Mouse (Mus musculus) urinary bladder, postnatal 36 days (tissue): ENCODE results near the gene Sdcbp2.
"Not testable (repeated sequence)": the region's sequence is repeated elsewhere in the genome, so short reads cannot be mapped to it uniquely, and the experiment has no call there.

Experiments
- DNase-seq, 2 experiments: peaks; one replicate each; pipeline ENCODE4 v3.0.0; 2022; ENCODE audit warnings: low spot score in 2 of 2, mixed read lengths in 1 of 2

The Sdcbp2 gene

DNA sequence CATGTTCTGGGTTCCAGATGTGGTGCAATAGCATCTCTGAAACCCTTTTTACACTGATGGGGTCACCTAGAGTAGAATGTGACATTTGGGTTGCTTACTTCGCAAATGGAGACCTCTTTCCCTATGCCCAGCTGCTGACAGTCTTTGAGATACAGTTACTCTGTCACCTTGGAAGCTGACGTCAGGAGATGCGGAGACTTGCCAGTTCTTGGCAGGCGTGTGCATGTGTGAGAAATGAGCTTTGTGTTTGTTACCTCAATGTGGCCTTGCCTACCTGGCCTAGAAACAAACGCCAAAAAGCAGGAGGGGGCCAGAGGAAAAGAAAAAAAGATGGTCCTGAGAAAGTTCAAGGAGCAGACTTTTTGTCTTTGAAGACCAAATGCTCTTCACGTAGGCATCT, 5.6 kb upstream of the Sdcbp2 start:
- no peak for DNase-seq

DNA sequence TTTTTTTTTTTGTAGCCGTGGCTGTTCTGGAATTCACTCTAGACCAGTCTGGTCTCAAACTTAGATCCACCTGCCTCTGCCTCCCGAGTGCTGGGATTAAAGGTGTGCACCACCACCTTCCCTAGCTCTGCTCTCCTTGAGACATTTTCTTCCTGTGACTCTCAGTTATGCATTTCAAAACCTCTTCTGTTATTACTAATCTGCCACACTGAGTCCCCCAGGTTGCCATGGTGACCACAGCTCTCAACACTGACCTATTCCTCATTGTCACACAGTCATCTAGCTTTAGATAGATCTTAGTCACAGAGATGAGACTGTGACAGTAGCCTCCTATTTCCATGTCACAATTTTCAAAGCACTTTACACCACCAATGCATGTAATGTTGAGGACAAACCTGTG, 3.0 kb upstream of the Sdcbp2 start:
- no peak for DNase-seq

DNA sequence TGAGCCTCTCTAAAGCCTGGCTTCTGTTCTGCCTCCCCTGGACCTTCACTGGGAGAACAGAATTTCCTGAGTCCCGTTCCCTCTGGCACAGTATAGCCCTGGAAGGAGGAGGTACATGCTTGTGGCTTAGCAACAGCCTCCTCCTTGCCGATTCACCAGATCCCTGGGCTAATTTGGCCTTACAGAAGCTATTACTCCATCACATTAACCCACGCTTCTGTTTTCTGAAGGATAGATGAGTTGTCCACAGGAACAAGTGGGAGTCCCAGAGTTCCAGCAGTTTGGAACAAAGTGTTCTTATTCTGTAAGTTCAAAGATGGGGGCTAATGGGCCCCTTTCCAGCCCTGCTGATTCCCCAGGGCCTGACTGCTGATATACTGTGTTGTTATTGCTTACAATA, 1.2 kb downstream of the Sdcbp2 start:
- DNase-seq, result no peak

DNA sequence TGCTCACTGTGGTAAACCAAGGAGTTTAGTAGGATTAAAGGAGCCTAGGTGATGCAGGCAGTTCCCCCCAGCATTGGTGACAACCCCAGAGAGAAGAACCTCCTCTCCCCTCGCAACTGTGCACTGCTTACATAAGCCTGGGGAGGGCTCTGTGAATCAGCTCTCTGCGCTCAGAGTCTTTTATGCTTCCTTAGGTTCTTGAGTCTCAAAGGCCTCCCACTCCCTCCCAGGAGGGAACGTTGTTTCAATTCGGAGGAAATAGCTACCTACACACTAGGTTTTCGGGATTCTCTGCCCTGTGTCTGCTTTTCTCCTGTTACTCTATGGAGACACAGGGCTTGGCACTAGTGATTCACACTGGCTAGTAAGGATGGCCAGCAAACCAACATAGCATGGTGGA, 2.2 kb downstream of the Sdcbp2 start:
- DNase-seq, result no peak

DNA sequence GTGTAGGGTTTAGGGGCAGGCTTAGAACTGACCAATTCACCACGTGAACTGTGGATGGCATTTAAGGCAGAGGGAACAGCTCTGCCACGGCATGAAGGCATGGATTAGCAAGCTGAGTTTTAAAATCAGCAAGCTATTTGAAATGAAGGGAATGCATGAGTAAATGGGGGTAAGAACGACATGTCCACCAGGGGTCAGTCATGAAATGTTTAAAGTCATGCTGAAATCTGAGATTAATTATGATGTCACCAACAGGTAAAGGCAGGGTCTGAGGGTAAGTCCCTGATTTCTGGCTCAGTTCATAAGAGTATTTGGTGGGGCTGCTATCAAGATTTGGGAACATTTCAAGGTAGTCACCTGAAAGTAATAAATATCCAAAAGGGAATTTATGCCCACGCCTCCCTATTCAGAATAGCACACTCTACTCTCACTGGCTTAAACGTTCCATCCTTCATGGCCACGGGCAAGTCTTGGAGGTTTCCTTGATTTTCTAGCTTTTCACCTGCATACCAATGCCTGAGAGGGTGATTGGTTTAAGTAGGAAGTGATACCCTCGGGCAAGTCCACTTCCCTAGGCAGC, 2.8 kb downstream of the Sdcbp2 start:
- DNase-seq, result peak in 1 of 2 experiments; percentile 12

DNA sequence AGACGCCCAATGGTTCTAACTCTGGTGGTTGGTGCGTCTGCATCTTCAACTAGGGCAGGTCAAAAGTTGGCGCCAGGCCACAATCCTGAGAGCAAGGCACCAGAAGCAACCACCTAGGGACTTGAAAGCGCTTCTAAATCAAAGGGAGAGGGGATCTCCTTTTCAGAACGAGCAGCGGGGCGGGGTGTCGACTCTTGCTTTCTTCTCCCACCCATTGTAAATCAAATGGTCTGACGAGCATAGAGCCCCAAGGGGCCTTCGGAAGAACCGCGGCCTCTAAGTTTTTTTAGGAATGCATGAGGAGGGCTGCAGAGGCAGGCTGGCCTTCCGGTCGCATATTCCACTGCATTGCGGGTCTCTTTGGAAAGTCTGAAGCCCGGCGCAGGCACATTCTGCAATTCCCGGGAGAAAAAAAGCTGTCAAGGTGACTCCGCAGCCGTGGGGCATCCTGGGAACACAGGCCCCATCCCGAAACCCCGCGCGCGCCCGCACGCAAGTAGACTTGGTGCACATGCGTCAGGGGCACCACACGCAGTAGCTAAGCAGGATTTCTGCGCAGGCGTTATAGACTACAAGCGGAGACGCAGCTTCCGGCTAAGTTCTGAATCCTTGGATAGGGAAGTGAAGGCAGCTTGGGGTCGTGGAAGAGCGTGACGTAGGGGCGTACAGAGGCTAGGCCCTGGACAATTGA, 3.4 kb downstream of the Sdcbp2 start:
- DNase-seq, result peak; percentile 61 to 85

DNA sequence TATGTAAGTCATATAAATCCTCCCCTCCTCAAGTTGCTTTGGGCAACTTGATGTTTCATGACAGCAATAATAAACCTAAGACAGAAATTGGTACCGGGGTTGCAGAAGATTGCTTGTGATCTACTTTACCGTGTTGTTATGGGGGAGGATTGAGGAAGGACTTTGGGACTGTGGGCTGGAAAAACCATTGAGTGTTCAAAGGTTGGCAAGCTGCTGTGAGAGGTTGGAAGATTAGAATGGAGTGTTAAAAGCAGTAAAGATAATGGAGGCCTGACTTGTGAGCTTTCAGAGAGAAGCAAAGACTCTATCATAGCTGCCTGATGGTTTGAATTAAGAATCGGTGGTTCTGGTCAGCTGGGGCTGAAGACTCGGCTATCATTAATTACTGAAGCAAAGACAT, 6.8 kb downstream of the Sdcbp2 start:
- DNase-seq, result no peak

DNA sequence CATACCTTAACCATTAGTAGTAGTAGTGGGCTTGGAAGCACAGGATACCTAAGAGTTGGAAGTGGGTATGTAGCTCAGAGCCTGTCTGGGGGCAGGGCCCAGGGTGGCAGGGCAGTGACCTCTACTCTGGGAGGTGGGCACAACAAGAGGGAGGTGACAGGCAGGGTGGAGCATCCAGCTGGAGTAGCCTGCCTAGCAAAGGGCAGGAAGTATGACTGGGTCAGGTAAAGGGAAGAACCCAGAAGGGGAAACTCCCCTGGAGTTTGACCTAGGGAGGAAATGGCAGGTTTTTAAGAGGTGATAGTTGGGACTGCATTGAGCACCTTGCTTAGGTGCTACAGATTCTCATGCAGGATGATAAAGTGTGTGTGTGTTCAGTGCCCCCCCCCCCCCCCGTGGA, 8.5 kb downstream of the Sdcbp2 start:
- DNase-seq, result no peak

DNA sequence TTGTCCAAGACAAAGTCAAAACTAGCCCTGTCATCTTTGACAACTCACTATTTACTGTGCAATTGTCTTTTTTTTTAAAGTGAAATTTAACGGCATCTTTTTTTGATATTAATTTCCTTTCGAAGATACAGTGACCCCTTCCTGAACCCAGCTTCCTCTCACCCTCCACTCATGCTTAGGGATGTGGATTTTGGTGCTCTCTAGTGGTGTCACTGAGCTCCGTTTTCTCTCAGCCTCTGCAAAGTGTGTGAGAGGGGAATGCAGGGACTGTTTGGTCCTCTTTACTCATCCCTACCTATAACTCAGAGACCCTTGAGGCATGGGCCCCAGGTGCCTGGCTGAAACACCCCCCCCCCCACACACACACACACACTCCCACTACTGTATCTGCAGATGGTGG, 13.5 kb downstream of the Sdcbp2 start:
- DNase-seq, result no peak

DNA sequence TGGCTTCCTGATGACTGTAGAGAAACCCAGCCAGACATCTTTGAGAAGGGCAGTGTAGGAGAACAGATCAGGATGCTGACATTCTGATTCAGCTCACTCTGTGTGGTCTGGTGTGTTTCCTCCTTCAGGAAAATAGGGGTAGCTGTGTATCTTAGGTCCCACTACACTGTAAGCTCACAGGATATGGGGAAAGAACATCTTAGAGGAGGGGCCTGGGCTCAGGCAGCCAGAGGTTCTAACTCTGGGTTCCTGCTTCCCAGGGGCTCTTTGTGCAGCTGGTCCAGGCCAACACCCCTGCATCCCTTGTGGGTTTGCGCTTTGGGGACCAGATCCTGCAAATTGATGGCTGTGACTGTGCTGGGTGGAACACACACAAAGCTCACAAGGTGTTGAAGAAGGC, 14.4 kb downstream of the Sdcbp2 start:
- DNase-seq, result no peak

DNA sequence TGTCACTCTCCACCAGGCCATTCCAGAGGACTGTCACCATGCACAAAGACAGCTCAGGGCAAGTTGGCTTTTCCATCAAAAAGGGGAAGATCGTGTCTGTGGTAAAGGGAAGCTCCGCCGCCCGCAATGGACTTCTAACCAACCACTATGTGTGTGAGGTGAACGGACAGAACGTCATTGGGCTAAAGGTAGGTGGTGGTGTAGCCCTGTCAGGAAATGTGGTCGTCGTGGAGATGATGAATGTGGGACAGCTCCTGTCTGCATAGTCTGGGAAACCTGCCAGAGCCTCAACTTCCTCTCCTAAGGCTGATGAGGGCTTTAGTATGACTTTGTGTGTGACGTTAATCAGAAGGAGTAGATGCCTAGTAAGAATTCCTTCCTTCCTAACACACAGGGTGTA, 14.9 kb downstream of the Sdcbp2 start:
- DNase-seq, result no peak

DNA sequence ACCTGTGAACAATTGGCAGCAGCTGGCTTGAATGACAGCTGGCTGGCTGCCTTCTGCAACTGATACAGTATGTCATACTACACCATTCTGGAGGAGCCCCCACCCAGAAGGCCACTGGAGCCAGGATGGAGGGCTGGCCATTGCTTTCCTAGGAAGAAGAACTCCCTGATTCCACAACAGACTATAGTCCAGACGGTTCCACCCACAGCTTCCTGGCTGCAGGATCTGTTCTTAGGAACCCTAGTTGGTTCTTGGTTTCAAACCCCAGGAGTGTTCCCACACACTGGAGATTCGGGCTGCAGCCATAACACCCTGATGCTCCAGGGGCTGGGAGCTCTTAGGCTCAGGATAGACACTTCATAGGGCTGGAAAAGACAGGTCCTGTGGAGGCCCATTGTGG, 25.6 kb downstream of the Sdcbp2 start:
- DNase-seq, result no peak

DNA sequence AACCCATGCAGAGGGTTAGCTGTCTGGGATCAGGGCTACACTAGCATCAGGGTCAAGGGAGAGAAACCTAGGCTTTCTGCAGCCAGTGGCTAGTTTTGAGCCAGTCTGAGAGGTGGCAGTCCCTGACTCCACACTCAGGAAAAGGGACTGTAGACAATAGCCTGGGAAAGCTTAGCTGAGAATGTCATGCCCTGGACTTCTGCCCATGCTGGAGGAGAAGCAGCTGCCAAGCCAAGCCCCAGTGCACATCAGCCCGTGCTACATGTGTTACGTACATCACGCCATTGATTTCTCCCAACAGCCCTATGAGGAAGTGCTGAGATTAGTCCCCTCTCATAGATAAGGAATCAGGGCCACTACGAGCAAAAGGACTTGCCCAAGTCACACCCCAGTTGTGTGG, 29.7 kb downstream of the Sdcbp2 start:
- no peak for DNase-seq

DNA sequence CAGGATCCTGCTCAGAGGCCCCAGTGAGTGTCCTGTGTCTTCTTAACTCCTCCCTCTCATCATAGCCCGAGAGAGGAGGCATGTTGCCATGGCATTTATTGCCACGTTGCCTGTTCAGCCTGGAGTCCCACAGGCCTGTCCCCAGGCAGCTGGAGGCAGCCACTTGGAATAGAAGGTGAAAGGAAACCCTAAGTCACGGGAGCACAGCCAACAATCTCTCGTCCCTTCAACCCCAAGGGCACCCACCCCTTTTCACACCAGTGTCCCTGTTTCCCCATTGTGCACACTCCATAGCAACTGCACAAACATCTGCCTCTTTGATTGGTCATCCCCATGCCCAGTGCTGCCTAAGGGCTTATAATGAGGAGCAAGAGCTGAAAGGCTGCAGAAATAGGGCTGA, 31.2 kb downstream of the Sdcbp2 start:
- no peak for DNase-seq

DNA sequence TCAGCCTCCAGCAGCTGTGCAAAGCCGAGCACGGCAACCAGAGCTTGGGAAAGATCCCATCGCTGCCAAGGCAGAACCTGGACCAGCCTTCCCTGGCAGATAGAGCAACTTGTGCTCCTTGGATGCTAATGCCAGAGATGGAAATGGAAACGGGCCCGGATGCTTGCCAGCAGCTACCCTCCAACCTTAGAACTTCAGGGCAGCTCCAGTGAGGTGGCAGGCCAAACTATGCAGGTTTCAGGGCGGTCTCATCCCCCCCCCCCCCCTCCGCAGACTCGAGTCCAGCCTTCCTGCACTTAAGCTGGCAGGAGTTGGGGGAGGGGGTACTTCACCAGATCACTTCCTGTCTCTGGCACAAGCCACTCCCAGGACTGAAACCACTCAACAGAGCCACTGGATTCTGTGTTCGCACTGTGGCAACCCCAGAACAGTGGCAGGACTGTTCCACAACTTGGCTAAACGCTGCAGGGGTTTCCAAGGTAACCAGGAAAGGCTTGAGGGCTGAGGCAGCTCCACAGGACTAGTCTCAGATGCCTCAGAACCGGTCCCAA, 33.1 kb downstream of the Sdcbp2 start:
- DNase-seq, result peak in 1 of 2 experiments; percentile 9

DNA sequence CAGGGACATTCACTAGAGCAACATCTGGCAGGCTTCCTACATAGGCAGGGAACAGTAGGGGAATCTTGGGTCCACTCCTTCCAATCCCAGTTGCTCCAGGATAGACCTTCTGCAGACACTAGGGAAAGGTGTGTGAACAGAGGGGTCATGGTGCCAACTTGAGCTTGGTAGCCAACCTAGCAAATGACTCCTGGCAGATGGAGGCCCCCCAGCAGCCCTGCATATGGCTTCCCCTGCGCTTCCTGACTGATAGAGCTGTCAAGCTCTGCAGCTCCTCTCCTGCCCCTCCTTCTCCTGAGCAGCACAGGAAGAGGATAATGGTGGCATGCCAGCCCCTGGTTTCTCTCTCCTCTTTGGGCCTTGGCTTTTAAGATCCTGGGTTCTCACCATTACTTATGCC, 36.0 kb downstream of the Sdcbp2 start:
- DNase-seq, result no peak

DNA sequence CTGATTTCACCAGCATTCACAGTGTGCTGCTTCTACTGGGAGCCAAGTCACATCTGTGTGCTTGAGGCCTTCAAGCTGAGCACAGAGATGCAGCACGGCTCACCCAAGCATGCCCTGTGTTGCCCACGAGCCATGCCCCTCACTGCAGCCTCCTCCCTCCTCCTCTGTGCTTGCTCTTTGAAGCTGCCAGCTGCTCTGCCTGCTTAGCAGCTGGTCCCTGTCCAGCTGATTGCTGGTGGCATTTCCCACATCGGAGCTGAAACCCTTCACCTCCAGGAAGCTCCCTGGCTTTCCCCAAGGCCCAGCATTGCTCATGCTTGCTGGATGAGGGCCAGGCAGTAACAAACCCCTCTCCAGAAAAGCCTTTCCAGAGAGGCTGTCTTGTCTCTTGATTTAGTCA, 37.6 kb downstream of the Sdcbp2 start:
- no peak for DNase-seq

DNA sequence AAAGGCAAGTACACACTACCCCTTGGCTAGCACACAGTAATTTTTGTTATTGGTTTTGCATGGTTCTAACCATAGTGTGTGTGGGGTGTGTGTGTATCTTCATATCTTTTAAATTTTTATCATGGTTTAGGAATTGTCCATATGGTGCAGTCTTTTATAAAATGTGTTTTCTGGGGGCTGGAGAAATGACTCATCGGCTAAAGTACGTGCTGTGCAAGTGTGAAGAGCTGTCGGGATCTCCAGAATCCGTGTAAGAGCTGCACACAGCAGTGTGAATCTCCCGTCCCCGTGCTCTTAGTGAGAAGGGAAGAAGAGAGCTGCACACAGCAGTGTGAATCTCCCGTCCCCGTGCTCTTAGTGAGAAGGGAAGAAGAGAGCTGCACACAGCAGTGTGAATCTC, 43.4 kb downstream of the Sdcbp2 start:
- DNase-seq, result not testable (repeated sequence)

DNA sequence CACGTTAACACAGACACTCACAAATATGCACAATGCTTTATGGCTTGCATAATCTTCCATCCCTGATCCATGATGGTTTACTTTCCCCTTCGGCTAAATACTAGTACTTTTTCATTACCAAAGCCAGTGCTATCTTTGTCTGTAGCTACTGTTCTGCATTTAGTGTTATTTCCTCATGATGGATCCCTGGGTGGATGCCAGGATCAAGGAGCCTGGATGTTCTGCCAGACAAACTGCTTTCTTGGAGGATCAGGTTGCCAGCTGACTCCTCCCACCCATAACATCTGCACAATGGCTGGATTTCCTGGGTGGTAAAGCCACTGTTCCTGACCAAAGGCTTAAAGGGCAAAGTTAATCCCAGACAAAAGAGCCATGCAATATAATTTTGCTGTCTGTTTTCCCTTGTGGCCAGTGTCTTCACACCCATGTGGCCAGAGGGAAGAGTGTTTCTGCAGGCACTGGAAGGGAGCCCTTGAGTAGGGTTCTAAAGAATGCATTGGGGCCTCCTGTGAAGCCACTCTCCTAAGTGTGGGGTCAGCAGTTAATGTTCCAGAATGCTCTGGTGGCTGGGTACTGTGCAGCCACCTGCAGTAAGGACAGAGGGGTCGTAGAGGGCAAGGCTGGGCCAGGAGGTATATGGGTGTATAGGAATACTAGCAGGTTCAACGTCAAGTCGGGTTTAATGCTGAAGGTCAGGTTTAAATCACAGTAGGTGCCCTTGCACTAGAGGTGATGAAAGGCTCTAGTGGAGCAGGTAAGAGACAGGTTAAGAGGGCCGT, 44.3 kb downstream of the Sdcbp2 start:
- no peak for DNase-seq

DNA sequence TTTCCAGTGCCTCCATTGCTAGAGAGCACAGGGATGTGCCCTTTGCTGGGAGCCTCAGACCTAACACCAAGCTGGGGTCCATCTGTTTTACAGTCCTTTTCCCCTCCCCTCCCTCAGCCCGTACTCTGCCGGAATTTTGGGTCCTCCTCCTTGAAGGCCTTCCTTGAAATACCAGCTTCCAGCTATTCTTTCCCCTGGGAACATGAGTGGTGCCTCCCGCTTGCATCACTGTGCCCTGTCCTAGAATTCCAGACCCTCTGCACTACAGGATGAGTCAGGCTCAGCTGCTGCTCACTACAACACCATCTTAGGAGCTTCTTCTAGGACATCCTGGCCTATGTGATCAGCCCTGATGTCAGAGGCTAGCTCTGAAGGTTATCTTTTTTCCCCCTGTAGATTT, 51.4 kb downstream of the Sdcbp2 start:
- DNase-seq, result no peak

DNA sequence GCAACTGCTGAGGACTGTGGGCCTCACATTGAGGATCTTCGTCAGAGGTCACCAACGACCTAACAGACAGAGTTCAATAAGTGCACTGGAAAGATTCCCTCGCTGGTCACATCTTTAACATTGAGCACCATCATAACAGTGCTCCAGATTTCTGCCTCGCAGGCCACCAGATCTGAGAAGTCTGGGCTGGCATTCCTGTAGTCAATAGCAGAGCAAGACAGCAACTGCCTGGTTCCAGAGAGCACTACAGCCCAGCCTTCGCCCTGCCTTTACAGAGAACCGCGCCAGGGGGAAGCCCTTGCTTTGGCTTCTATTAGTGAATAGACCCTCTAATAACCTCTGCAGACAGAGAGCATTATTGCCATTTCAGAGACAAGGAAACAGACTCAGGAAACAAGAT, 53.9 kb downstream of the Sdcbp2 start:
- no peak for DNase-seq

DNA sequence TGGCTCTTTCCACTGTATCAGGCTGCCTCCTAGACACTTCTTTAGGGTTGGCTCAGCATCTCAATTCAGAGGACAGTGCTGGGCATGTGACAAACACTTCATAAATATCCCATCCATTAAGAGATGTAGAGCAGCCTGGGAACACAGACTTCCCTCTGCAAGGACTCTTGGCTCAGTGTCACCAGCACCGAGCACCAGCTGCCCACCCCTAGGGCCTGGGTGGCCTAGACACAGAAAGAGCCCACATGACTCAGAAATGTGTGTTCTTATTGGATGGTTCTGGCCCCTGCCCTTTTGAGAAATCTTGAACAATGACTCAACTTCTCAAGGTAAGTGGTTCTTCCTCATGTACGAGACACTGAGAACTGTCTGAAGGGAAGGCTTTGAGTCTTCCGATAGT, 55.6 kb downstream of the Sdcbp2 start:
- no peak for DNase-seq

DNA sequence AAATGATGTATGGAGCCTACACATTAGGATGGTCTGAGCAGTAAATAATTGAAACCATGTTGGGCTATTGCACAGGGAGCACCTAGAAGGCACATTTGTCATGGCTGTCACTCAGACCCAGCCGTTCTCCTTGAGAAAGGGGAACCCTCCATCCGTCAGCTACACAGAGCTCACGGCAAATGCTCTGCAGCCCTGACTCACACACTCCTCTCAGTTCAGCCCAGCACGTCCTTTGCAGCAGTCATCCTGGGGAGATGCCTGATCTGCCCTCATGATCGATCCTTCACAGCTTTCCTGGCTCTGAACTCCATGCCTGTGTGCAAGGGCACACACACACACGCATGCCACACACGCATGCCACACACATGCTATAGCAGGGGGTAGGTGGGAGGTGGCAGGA, 56.9 kb downstream of the Sdcbp2 start:
- no peak for DNase-seq
